Mouse (Mus musculus) CH12.LX (cell line): ENCODE measurements at regions not wholly inside any gene's neighbourhood (a gene's known extent, or its start where the extent isn't known, plus 50 kb on each side); places are given as distances from the start of the nearest gene placed in this dataset.

Experiments
- CTCF ChIP-seq, 2 experiments: IDR thresholded peaks in 1 of 2; conservative IDR thresholded peaks in 1 of 2; 2 replicates each; pipeline ENCODE4 v1.5.1; 2011 to 2012; ENCODE audit warnings: low read depth in 2 of 2, low read length in 2 of 2, improper control_type of control experiment in 1 of 2, inconsistent platforms in 1 of 2, mild to moderate bottlenecking in 1 of 2, moderate library complexity in 1 of 2
- EP300 ChIP-seq: IDR thresholded peaks from 2 replicates; pipeline ENCODE4 v1.6.1; 2011; ENCODE audit warnings: low read length, improper control_type of control experiment
- HCFC1 ChIP-seq: IDR thresholded peaks from 2 replicates; pipeline ENCODE4 v1.6.1; 2012; ENCODE audit warnings: low read depth, mild to moderate bottlenecking, inconsistent platforms, low read length, improper control_type of control experiment
- MAX ChIP-seq: IDR thresholded peaks from 2 replicates; pipeline ENCODE4 v1.6.1; 2011; ENCODE audit warnings: low read length, improper control_type of control experiment
- MEF2A ChIP-seq: IDR thresholded peaks from 2 replicates; pipeline ENCODE4 v1.6.1; 2014; ENCODE audit warnings: low read depth, mild to moderate bottlenecking, inconsistent platforms, low read length, improper control_type of control experiment, borderline replicate concordance
- NRF1 ChIP-seq: IDR thresholded peaks from 2 replicates; pipeline ENCODE4 v1.6.1; 2014; ENCODE audit warnings: low read depth, mild to moderate bottlenecking, inconsistent platforms, low read length, improper control_type of control experiment, moderate library complexity
- POLR2A ChIP-seq: IDR thresholded peaks from 2 replicates; pipeline ENCODE4 v1.6.1; 2011; ENCODE audit warnings: low read depth, mild to moderate bottlenecking, improper control_type of control experiment, low read length
- TCF12 ChIP-seq: IDR thresholded peaks from 2 replicates; pipeline ENCODE4 v1.6.1; 2014; ENCODE audit warnings: low read depth, mild to moderate bottlenecking, inconsistent platforms, low read length, improper control_type of control experiment
- USF1 ChIP-seq: IDR thresholded peaks from 2 replicates; pipeline ENCODE4 v1.6.1; 2014; ENCODE audit warnings: low read depth, mild to moderate bottlenecking, inconsistent platforms, low read length, improper control_type of control experiment

DNA sequence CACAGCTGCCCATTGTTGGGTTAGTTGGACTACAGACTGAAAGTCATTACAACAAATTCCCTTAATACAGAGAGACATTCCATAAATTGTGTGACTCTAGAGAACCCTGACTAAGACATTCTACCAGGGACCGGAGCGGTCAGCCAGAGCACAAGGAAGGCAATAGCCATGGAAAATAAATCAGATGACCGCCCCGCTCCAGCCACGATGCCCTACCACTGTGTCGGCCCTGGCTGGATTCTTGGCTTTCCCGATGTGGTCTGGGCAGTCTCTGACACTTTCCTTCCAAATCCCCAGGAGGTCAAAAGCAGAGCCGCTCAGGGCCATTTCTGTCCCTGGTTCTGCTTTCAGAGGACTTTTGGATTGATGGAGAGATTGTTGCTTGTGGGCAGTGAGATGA lies 57.8 kb downstream of the Lsm3 start:
- TF ChIP-seq CTCF (conservative IDR thresholded peaks at IDR 0.05 in 1 of 2, IDR thresholded peaks at IDR 0.05 in 1 of 2; ENCODE audit: low read depth in 2 of 2, low read length in 2 of 2) (no peak), POLR2A (no peak), MEF2A (no peak), USF1 (no peak), TCF12 (no peak), HCFC1 (no peak), NRF1 (no peak), MAX (no peak), EP300 (no peak)
